Mouse (Mus musculus) adrenal gland, postnatal 0 days (tissue): Measurements from ENCODE around the gene Phka1. TPM values are rescaled to one million over a fixed set of nuclear protein-coding genes. Genes with fewer than 3 reads are reported as not detected.

ENCODE experiments used
- polyA plus RNA-seq: library from polyadenylated mRNA; unstranded; fragments of >200 nt; fragmentation: Nextera tagmentation; extraction: Ambion mirVana; gene quantifications from 2 replicates; pipeline ENCODE4 v1.2.1, GENCODE M21; 2015

Gene Phka1
- 2.8 and 4.2 TPM in 2 replicates for polyA plus RNA-seq

DNA sequence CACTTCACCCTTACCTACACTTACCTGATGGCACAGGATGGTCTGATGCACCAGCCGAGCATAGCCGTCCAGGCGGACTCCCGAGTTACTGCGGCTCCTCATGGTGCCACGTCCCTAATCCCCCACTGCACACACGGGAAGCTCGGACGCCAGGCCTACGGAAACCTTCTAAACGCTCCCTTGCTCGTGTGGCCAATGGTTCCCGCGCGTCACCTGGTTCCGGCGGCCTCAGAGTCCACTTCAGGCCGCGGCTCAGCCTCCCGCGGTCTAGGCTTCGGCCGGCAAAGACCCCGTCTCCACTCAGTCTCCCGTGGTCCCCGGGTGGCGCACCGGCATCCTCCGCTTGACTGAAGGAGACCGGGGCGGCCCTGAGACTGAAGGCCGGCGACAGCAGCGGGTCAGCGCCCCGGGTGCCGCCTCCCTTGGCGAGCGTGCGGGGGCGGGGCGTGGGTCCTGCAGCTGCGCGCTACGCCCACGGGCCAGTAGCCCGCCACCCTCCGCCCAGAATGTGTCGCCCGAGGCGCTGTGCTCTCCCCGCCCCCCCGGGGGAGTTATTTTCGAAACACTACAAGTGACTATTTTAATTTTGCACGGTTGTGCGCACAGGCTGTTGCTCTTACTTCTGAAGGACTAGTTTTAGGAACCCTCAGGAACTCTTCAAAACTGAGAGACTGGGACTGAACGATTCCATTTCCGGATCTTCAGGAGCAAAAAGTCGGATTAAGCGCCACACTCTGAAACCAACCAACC, at the start of gene Phka1:
Gene Phka1, minus strand, starts transcription at position 424 of the 750 bp plus-strand sequence.

DNA sequence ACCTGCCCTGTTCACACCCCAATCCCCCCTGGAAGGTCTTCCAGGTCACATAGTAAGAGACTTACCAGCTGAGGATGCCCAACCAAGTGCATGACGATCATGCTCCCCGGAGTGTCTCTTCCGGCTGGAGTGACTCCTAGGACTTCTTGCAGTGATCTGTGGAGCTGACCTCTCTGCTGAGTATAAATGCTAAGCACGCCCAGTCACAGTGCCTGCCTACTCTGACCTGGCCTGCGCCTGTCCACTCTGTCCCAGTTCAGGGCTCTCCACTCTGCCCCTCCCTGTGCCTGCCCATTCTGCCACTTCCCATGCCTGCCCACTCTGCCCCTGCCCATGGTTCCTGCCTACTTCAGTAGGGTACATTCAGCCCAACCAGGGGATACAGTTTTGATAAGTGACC, 42.8 kb upstream of the Phka1 start, which contains the start of gene Gm3880:
Gene Gm3880, minus strand, starts transcription at position 101 of the 400 bp plus-strand sequence.

DNA sequence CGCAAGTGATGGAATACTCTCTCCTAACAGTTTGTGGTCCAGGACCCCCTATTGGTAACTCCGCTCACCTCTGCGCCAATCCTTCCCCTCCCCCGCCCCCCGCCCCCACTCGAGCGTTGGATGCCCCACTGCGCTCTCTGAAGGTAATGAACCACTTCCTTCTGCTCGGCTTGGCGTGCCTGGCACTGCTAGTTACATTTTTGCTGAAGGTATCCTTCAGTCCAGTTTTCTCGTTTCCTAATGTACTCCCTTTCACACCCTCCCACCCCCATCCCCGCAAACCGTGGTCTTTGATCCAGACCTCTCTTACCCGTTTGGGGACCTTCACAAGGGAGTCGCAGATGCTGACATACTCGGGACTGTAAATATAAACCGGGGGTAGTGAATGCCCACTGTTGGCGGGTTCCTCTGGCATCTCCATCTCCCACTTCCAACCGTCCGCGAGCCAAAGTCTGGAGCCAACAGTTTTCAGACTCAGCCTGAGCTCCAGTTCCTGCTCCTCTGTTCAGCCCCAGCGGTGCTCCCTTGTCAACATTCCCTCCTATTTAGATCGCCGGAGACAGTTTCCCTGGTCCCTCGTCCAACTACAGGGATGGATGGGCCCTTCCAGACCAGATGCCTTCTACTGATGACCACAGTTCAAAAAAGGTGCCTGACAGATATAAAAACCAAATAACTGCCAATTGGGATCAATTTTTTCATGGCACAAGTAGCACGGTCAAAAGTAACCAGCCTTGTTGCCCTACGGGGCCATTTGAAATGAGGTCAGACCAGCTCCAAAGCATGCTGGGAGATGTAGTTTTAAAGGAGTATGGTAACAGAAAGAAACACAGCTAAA, 139.2 kb downstream of the Phka1 start, which contains the start of gene Hdac8:
Gene Hdac8, minus strand, starts transcription at position 716 of the 838 bp plus-strand sequence.

Other genes with a start within 250 kb of the Phka1 start
- gene Hdac8, start 138.9 kb downstream of the Phka1 start, polyA plus RNA-seq, result 6.5 and 8.5 TPM in 2 replicates
- gene Gm3880, start 42.7 kb upstream of the Phka1 start, polyA plus RNA-seq, result not detected in 2 replicates
- gene Gm9112, start 63.4 kb upstream of the Phka1 start, polyA plus RNA-seq, result not detected in 2 replicates
- not detected in 2 replicates for gene Dmrtc1b, start 63.6 kb upstream of the Phka1 start, polyA plus RNA-seq
- gene Dmrtc1c1, start 158.7 kb upstream of the Phka1 start, polyA plus RNA-seq, result not detected in 2 replicates
- gene Dmrtc1c2, start 210.4 kb upstream of the Phka1 start, polyA plus RNA-seq, result not detected in 2 replicates
- not detected in 2 replicates for gene 1700031F05Rik, start 223.7 kb upstream of the Phka1 start, polyA plus RNA-seq